Mouse (Mus musculus): ENCODE measurements around the gene Dnah10.
A peak's percentile ranks its signal among the peaks of the same experiment; 100 is the strongest.

Dnah10 gene

GRCm38 (mm10) chr5:124817050-124817449 lies 92.2 kb downstream of the Dnah10 start:
- DNase-seq = no peak

- DNase-seq = no peak
Observed at GRCm38 (mm10) chr5:124822128-124822894, 97.4 kb downstream of the Dnah10 start.

DNA sequence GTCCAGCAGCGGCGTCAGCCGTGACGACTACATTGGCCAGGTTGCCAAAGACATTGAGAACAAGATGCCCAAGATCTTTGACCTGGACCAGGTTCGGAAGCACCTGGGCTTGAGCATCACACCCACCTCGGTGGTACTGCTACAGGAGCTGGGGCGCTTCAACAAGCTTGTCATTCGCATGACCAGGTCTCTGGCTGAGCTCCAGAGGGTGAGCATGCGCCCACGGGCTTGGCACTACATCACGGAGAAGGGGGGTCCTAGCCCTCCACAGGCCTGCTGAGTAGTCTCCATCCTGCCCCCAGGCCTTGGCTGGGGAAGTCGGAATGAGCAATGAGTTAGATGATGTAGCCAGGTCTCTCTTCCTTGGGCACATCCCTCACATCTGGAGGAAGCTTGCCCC lies 105.4 kb downstream of the Dnah10 start:
- DNase-seq = no peak

DNA sequence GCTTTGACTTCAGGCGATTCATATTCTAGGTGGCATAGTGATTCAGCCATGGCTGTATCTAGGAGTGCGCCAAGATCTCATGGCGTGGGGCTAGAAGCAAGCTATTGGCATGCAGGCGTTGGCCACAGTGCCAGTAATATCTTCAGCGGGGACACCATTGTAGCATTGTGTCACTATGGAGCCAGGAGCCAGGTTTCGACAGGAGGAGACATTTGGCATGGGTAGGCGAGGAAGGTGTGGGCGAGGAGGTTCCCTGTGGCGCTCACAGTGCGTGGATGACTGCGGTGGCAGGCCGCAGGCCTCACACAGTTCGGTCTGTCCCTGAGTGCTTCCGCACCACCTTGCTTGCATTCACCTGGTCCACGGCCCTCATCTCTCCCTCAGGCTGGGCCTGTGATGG lies 110.3 kb downstream of the Dnah10 start:
- DNase-seq = no peak

DNA sequence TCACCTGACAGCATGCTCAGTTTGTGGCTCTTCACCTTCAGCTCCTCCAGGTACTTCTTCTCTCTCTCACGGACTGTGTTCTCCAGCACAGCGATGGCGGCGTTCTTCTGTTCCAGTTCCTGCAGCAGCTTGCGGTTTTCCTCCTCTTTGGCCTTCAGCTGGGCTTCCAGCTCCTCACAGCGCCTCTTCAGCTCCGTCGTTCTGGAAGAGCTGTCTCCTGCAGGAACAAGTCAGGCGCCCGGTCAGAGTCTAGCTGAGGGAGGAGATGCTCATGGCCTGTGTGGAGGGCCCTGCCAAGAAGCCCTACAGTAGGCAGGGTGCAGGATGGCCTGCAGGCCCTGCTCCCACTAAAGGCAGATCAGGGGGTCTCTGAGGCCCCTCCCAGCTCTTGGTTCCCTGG lies 111.2 kb downstream of the Dnah10 start:
- DNase-seq = no peak

- peak; percentile 45 for DNase-seq
Observed at GRCm38 (mm10) chr5:124836621-124837020, 111.7 kb downstream of the Dnah10 start.

DNA sequence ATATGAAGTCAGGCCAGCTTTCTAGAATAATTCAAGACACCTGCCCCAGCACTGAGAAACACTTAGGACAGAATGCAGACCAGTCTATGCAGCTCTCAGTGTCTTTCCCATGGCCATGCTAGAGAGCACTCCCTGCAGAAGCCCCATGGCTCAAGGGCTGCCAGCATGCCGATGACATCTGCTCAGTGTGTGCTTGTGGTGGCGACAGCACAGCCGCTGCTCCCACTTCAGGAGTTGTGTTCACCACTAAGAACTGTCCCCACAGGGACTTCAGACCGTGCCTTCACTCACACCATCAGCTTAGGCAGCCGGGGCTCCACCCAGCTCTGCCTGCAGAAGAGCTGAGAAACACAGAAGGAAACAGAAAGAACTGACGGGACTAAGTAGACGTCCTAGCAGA lies 115.3 kb downstream of the Dnah10 start:
- no peak for DNase-seq

GRCm38 (mm10) chr5:124840669-124841068 lies 115.8 kb downstream of the Dnah10 start:
- no peak for DNase-seq

GRCm38 (mm10) chr5:124843386-124843785 lies 118.5 kb downstream of the Dnah10 start:
- DNase-seq = no peak

- no peak for DNase-seq
Observed at GRCm38 (mm10) chr5:124844929-124845328, 120.0 kb downstream of the Dnah10 start.

DNA sequence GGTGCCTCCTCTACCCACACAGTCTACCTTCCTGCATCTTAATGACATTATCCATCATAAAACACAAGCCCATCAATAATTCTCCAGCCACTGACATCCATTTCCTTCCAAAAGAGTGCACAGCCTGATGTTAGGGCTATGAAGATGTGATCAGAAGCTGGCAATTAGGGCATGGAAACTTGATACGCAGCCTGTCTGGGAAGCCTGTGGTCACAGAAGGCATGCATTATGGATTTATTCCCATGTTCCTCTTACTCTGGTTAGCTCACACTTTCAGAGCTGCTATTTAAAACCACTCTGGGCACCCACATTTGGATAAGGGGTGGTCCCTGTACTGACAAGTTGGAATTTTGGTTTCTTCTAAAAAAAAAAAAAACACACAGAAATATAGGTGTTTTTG lies 122.1 kb downstream of the Dnah10 start:
- DNase-seq = no peak

DNA sequence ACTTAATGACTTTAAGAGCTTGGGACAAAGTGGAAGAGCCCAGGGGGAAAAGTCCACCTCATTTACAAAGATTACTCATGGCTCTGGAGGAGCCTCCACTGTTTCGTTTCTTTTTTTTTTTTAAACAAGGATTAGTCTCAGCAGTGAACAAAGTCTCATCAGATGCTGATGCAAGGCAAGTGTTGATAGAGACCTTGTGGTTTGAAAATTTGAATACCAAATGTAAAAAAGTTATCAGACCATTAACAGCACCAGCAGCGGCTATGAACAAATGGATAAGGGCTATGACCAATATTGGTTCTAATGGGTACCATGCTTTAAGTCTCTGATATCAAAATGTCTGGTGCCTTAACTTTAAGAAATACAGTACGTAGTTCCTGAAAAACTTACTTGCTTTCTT lies 124.1 kb downstream of the Dnah10 start:
- no peak for DNase-seq

DNA sequence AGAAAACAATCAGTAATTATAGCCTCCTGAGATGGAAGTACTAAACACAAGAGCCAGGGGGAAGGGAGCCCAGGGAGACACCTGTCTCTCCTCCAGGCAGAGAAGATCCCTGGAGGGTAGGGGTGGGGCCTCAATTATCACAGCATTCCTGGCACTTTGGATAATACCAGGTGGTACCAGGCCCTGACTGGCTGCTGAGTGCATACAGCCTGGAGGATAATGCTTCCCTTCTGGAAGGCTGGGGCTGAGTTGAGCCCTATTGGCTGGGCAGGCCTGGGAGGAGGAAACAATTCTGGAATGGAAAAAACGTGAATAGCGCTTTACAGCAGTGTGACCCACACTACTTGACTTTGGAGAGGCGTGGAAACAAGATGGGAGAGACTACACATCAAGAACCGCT lies 126.7 kb downstream of the Dnah10 start:
- no peak for DNase-seq

DNA sequence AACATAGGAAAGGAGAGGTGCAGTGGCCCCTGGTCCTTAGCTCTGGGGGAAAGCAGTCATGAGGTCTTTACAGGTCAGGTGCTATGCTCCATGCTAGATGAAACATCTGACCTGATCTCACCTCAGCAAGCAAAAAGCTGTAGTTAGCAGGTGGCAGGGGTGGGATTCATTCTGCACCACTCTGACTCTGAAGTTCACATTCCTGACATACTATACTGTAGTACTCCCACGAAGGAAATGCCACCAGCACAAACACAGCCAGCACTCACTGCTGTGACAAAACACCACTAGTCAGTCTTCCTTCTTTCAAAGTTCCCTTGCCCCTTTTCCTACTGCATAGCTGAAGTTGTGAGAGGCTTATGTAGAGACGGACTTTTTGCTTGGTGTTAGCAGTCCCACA lies 127.4 kb downstream of the Dnah10 start:
- DNase-seq = no peak

GRCm38 (mm10) chr5:124853079-124853478 lies 128.2 kb downstream of the Dnah10 start:
- DNase-seq = no peak

DNA sequence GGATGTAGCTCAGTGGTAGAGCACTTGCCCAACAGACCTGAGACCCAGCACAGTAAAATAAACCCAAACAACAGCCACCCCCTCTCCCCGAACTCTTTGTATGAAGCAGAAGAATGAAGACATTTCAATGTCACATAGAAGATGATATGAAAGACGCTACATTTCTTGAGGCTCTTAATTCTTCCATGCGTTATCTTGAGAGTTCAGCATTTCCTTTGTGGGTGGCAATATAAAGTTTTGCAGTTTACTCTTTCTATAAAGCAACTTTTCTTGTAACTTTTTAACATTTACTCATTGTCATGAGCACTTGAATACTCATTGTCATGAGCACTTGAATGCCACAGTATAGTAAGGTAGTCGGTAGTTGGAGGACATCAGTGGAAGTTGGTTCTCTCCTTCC lies 129.3 kb downstream of the Dnah10 start:
- DNase-seq = no peak

DNA sequence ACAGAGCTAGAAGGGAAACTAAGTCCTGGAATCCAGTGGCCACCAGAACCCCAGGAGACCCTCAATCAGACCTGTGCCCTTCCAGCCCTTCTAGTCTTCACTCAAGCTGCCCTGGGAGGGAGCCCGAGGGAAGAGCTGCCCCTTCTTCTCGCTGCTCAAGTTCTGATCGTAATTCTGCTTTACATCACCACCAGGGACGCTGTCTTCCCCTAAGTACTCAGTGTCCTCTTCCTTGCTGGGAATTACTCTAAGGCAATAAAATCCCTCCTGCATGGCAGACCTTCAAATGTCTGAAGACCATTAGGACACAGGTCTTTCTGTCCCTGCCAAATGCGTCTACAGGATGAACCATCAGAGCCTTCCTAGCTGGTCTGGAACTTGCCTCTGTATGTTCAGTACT lies 135.1 kb downstream of the Dnah10 start:
- DNase-seq = no peak

GRCm38 (mm10) chr5:124861463-124861862 lies 136.6 kb downstream of the Dnah10 start:
- DNase-seq = peak; percentile 47

DNA sequence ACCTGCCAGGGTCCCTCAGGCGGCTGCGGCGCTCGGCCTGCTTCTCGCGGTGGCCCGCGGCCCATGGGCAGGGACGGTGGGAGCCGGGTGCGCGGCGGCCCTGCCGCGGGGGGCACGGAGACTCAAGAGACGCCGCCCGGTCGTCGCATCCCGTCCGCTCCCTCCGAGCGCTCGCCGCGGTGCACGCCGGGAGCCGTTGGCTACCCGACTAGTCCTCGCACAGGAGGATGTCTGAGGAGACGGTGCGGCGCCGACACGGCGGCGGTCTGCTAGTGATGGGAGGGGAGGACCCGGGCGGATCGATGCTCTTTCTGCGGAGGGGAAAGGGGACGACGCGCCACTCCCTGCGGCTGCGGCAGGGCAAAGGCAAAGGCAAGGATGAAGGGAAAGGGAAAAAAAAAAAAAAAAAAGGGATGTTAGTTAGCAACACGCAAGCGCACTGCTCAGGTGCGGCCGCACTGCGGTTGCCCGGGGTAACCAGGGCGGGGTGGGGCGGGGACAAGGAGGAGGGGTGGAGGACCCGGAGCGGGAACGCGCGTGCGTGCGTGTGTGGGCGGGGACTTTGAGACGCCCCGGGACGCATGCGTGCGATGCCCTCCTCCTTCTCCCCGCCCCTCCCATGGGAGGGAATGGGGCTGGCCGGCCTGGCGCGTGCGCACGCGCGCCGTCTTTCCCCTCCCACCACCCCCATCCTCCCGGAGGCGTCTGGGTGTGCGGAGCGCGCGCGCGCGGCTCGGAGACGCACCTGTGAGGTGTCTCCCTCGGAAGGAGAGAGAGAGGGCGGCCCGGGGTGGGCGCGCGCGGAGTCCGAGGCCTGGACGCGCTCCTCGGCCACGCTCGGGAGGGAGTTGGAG lies 137.4 kb downstream of the Dnah10 start, which contains the start of the genes Ccdc92 and Zfp664:
Ccdc92 (minus strand) TSS at position 412 of the 854 bp plus-strand sequence.
Zfp664 (plus strand) TSS at position 679 of the 854 bp plus-strand sequence.
- peak; percentile 95 for DNase-seq

GRCm38 (mm10) chr5:124862871-124863741 lies 138.2 kb downstream of the Dnah10 start:
- DNase-seq = peak; percentile 38

GRCm38 (mm10) chr5:124868981-124869380 lies 144.1 kb downstream of the Dnah10 start:
- peak; percentile 63 for DNase-seq

DNA sequence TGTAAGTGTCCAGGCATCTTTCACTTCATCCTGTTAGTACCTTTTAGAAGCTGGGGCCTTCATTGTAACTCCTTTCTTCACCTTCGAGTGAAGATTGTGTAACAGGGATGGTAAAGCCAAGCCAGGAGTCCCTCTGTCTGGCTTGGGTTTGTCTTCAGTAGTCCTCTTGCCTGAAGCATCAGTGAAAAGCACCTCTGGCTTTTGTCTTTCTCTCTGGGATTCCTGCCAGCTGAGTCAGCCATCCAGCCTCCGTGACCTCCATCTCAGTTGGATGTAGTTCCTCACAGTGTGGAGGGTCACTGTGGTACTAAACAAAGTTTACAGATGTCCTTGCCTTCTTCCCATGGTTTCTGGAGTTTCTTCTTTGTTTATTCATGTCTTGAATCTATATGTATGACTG lies 147.1 kb downstream of the Dnah10 start:
- no peak for DNase-seq

DNA sequence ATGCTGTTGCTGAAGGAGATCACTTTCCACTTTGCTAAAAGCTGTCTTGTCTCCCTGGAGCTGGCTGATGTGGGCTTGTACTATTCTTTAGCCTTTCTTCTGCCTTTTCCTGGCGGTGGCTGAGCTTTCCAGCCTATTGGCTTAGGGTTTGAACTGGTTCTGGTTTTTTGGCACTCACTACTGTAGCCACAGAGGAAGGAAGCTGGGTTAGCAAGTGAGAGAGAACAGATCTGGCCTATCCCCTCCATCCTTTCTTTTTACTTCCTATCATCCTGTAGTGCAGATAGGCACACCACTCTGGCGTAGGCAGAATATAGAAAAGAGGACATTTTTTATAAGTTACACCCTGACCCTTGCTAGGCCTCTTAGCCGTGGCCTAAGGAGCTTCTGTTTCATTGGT lies 148.2 kb downstream of the Dnah10 start:
- no peak for DNase-seq
